Mouse (Mus musculus): Measurements from ENCODE around the gene Six5. TPM values are rescaled to one million over a fixed set of nuclear protein-coding genes. Genes with fewer than 3 reads are reported as not detected.

The Six5 gene
- polyA plus RNA-seq, 1 experiment from 2014 or later: 4.3 TPM

GRCm38 (mm10) chr7:19078732-19079131 lies 15.7 kb upstream of the Six5 start:
- H3K36me3 ChIP-seq (ENCODE audit: control insufficient read depth, insufficient read depth, low read length): peaks cover 40% of the 10 kb centered on the region
- no peak for DNase-seq (ENCODE audit: low spot score)
- 88% methylated on average over 3 of the region's 3 CpGs for WGBS

GRCm38 (mm10) chr7:19080451-19080950 lies 13.9 kb upstream of the Six5 start:
- H3K36me3 ChIP-seq (ENCODE audit: control insufficient read depth, insufficient read depth, low read length): peaks cover 40% of the 10 kb centered on the region
- 87% methylated on average over 19 of the region's 19 CpGs for WGBS
- H3K4me1 ChIP-seq (replicated peaks; ENCODE audit: control insufficient read depth, insufficient read depth, low read length): peaks cover 44% of the 10 kb centered on the region
- H3K27ac ChIP-seq (ENCODE audit: low read depth, low read length): no peak overlapping the region
- peaks cover 17% of the 10 kb centered on the region for H3K27me3 ChIP-seq (replicated peaks; ENCODE audit: control insufficient read depth, insufficient read depth, low read length)
- no peak overlapping the region for H3K4me3 ChIP-seq (ENCODE audit: low read depth, low read length)
- H3K9ac ChIP-seq (ENCODE audit: low read depth, low read length): no peak overlapping the region
- no peaks in the 10 kb centered on the region for H3K9me3 ChIP-seq (ENCODE audit: control insufficient read depth, low read length)
- DNase-seq (ENCODE audit: low spot score) (no peak), ATAC-seq (replicated peaks; ENCODE audit: low FRiP score) (no peak)
- H3K4me2 ChIP-seq: no peak overlapping the region

More at GRCm38 (mm10) chr7:19078732-19079131, 15.7 kb upstream of the Six5 start:
- no peak for ATAC-seq (replicated peaks; ENCODE audit: low FRiP score)
- Histone ChIP-seq H3K4me1 (replicated peaks; ENCODE audit: control insufficient read depth, insufficient read depth, low read length) (peaks cover 37% of the 10 kb centered on the region), H3K9ac (ENCODE audit: low read depth, low read length) (no peak overlapping the region), H3K4me3 (ENCODE audit: low read depth, low read length) (no peak overlapping the region), H3K27me3 (replicated peaks; ENCODE audit: control insufficient read depth, insufficient read depth, low read length) (peaks cover 14% of the 10 kb centered on the region), H3K9me3 (ENCODE audit: control insufficient read depth, low read length) (no peaks in the 10 kb centered on the region), H3K4me2 (no peak overlapping the region), H3K27ac (ENCODE audit: low read depth, low read length) (no peak overlapping the region)

DNA sequence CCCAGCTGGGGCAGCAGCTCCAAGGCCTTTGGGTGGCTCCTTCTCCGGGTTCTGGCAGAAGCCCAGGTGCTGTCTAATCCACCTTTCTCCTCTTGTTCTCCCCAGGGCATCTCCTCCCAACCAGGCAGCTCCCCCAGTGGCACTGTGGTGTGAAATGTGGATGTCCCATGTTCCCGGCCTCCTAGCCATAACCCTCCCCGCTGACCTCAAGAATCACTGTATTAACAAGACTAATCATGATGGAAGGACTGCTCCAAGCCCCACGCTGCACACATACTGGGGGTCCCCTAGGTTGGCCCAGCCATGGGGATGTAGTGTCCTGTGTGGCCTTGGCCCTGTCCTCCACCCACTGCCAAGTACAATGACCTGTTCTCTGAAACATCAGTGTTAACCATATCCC lies 12.2 kb upstream of the Six5 start:
- Histone ChIP-seq H3K4me3 (ENCODE audit: low read depth, low read length) (no peak overlapping the region), H3K4me2 (no peak overlapping the region), H3K27me3 (replicated peaks; ENCODE audit: control insufficient read depth, insufficient read depth, low read length) (peaks cover 25% of the 10 kb centered on the region), H3K4me1 (replicated peaks; ENCODE audit: control insufficient read depth, insufficient read depth, low read length) (peaks cover 46% of the 10 kb centered on the region), H3K27ac (ENCODE audit: low read depth, low read length) (no peak overlapping the region), H3K9ac (ENCODE audit: low read depth, low read length) (no peak overlapping the region), H3K9me3 (ENCODE audit: control insufficient read depth, low read length) (no peaks in the 10 kb centered on the region), H3K36me3 (ENCODE audit: control insufficient read depth, insufficient read depth, low read length) (peaks cover 40% of the 10 kb centered on the region)
- ATAC-seq (replicated peaks; ENCODE audit: low FRiP score) (no peak), DNase-seq (ENCODE audit: low spot score) (no peak)
- 87% methylated on average over 4 of the region's 4 CpGs for WGBS

DNA sequence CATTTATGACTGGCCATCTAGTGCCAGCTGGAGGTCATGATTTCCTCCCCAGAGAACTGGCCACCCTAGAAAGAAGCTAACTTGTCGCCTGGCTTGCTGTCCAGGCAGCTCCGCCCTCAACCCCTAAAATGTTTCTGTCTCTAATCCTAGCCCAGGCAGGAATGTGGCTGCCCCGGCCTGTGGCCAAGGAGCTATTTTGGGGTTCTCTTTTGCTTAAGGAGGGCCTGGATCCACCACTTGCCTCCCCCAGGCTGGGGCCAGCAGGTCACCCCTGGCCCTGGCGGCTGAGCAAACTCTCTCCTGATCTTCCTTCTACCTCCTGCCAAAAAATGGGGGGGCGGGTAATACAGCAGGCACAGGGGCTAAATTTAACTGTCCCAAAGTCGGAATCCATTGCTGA lies 11.3 kb upstream of the Six5 start:
- Histone ChIP-seq H3K4me1 (replicated peaks; ENCODE audit: control insufficient read depth, insufficient read depth, low read length) (peaks cover 36% of the 10 kb centered on the region), H3K9me3 (ENCODE audit: control insufficient read depth, low read length) (no peaks in the 10 kb centered on the region), H3K27me3 (replicated peaks; ENCODE audit: control insufficient read depth, insufficient read depth, low read length) (peaks cover 32% of the 10 kb centered on the region), H3K36me3 (ENCODE audit: control insufficient read depth, insufficient read depth, low read length) (peaks cover 40% of the 10 kb centered on the region), H3K4me3 (ENCODE audit: low read depth, low read length) (no peak overlapping the region), H3K27ac (ENCODE audit: low read depth, low read length) (no peak overlapping the region), H3K4me2 (no peak overlapping the region; the same call in 1 of the 2 replicates), H3K9ac (ENCODE audit: low read depth, low read length) (no peak overlapping the region)
- DNase-seq (ENCODE audit: low spot score) (no peak), ATAC-seq (replicated peaks; ENCODE audit: low FRiP score) (no peak)
- 62% methylated on average over 6 of the region's 6 CpGs for WGBS

DNA sequence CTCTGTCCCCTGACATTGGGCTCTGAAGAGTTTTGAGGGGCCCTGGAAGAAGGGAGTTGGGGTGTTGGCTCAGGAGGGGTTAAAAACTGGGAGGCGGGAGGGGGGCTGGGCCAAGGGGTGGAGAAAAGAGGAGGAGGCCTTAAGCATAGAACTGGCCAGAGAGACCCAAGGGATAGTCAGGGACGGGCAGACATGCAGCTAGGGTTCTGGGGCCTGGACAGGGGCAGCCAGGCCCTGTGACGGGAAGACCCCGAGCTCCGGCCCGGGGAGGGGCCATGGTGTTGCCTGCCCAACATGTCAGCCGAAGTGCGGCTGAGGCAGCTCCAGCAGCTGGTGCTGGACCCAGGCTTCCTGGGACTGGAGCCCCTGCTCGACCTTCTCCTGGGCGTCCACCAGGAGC lies 10.7 kb upstream of the Six5 start, which contains the start of gene Dmpk:
Gene Dmpk (plus strand): TSS at position 149 of the 400 bp plus-strand sequence.
- no peak within 1 kb of the TSS for H3K9ac ChIP-seq (ENCODE audit: low read depth, low read length)
- peaks cover 37% of the 10 kb centered on the region for H3K36me3 ChIP-seq (ENCODE audit: control insufficient read depth, insufficient read depth, low read length)
- WGBS: 59% methylated on average over 10 of the region's 10 CpGs
- H3K4me1 ChIP-seq (replicated peaks; ENCODE audit: control insufficient read depth, insufficient read depth, low read length): peaks cover 38% of the 10 kb centered on the region
- no peaks in the 10 kb centered on the region for H3K9me3 ChIP-seq (ENCODE audit: control insufficient read depth, low read length)
- H3K27ac ChIP-seq (ENCODE audit: low read depth, low read length): no peak within 1 kb of the TSS
- peak within 1 kb of the TSS; percentile 16; the same call in 1 of the 2 replicates for H3K4me3 ChIP-seq (ENCODE audit: low read depth, low read length)
- DNase-seq (ENCODE audit: low spot score) (no peak), ATAC-seq (replicated peaks; ENCODE audit: low FRiP score) (no peak)
- H3K27me3 ChIP-seq (replicated peaks; ENCODE audit: control insufficient read depth, insufficient read depth, low read length): peaks cover 32% of the 10 kb centered on the region
- peak within 1 kb of the TSS; percentile 33 for H3K4me2 ChIP-seq

DNA sequence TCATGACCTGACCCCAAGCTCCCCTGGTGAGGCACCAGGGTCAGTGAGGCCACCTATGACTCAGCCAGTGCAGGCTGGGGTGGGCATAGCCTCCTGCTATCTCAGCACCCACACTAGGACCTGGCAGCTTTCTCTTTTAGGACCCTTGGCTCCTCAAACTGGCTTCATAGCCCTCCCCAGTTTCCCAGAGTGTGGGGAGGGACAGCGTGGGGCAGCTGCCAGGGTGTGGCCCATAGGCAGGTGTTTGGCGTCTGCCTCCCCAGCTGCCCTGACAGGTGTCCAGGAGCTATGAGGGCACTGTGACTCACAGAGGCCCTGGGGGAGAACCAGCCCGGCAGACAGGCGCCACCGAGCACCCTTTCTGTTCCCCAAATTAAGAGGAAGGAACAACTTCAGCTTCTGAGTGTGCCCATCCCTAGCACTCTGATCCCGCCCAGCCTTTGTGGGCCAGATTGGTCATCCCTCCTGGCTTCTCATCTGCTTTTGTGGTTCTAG lies 10.1 kb upstream of the Six5 start:
- peaks cover 32% of the 10 kb centered on the region for H3K27me3 ChIP-seq (replicated peaks; ENCODE audit: control insufficient read depth, insufficient read depth, low read length)
- ATAC-seq (replicated peaks; ENCODE audit: low FRiP score) (no peak), DNase-seq (ENCODE audit: low spot score) (no peak)
- WGBS: 56% methylated on average over 6 of the region's 6 CpGs
- no peaks in the 10 kb centered on the region for H3K9me3 ChIP-seq (ENCODE audit: control insufficient read depth, low read length)
- no peak overlapping the region for H3K27ac ChIP-seq (ENCODE audit: low read depth, low read length)
- peak overlapping the region; percentile 16; the same call in 1 of the 2 replicates for H3K4me3 ChIP-seq (ENCODE audit: low read depth, low read length)
- H3K4me2 ChIP-seq: peak overlapping the region; percentile 33; the same call in 1 of the 2 replicates
- H3K9ac ChIP-seq (ENCODE audit: low read depth, low read length): no peak overlapping the region
- H3K4me1 ChIP-seq (replicated peaks; ENCODE audit: control insufficient read depth, insufficient read depth, low read length): peaks cover 39% of the 10 kb centered on the region
- peaks cover 32% of the 10 kb centered on the region for H3K36me3 ChIP-seq (ENCODE audit: control insufficient read depth, insufficient read depth, low read length)

DNA sequence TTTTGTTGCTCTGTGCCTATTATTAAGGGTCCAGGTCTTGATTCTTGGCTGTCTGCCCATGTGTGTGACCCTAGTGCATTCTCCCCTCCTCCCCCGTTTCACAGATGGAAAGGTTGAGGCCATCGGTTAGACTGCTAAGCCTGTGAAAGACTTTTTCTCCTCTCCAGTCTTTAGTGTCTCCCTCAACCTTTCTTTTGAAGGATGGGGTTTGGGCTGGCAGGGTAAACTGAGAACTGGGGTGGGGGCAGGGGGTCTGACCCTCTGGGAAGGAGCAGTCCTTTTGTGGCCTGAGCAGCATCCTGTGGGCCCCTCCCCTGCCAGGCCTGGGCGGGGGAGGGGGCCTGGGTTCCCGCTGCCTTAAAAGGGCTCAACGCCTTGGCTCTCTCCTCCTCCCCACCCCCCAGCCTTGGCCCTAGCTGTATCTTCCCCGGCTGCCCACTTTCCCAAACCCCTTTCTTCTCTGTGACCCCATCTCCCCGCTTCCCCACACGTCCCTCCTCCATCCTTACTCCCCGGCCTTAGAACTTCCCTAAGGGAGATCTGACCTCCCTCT lies 9.4 kb upstream of the Six5 start:
- H3K36me3 ChIP-seq (ENCODE audit: control insufficient read depth, insufficient read depth, low read length): peaks cover 27% of the 10 kb centered on the region
- H3K27me3 ChIP-seq (replicated peaks; ENCODE audit: control insufficient read depth, insufficient read depth, low read length): peaks cover 33% of the 10 kb centered on the region
- no peak overlapping the region for H3K27ac ChIP-seq (ENCODE audit: low read depth, low read length)
- H3K4me1 ChIP-seq (replicated peaks; ENCODE audit: control insufficient read depth, insufficient read depth, low read length): peaks cover 39% of the 10 kb centered on the region
- no peak overlapping the region for H3K4me2 ChIP-seq
- H3K9me3 ChIP-seq (ENCODE audit: control insufficient read depth, low read length): no peaks in the 10 kb centered on the region
- no peak for DNase-seq (ENCODE audit: low spot score)
- ATAC-seq (replicated peaks; ENCODE audit: low FRiP score): no peak
- no peak overlapping the region for H3K9ac ChIP-seq (ENCODE audit: low read depth, low read length)
- 17% methylated on average over 9 of the region's 9 CpGs for WGBS
- no peak overlapping the region for H3K4me3 ChIP-seq (ENCODE audit: low read depth, low read length)

- Histone ChIP-seq H3K36me3 (ENCODE audit: control insufficient read depth, insufficient read depth, low read length) (peaks cover 22% of the 10 kb centered on the region), H3K9ac (ENCODE audit: low read depth, low read length) (no peak overlapping the region), H3K9me3 (ENCODE audit: control insufficient read depth, low read length) (no peaks in the 10 kb centered on the region), H3K27me3 (replicated peaks; ENCODE audit: control insufficient read depth, insufficient read depth, low read length) (peaks cover 36% of the 10 kb centered on the region), H3K4me2 (peak overlapping the region; percentile 60), H3K4me3 (ENCODE audit: low read depth, low read length) (no peak overlapping the region), H3K27ac (ENCODE audit: low read depth, low read length) (no peak overlapping the region), H3K4me1 (replicated peaks; ENCODE audit: control insufficient read depth, insufficient read depth, low read length) (peaks cover 39% of the 10 kb centered on the region)
- 7% methylated on average over 6 of the region's 6 CpGs for WGBS
- DNase-seq (ENCODE audit: low spot score) (no peak), ATAC-seq (replicated peaks; ENCODE audit: low FRiP score) (no peak)
Measured at GRCm38 (mm10) chr7:19085495-19085894, 8.9 kb upstream of the Six5 start.

DNA sequence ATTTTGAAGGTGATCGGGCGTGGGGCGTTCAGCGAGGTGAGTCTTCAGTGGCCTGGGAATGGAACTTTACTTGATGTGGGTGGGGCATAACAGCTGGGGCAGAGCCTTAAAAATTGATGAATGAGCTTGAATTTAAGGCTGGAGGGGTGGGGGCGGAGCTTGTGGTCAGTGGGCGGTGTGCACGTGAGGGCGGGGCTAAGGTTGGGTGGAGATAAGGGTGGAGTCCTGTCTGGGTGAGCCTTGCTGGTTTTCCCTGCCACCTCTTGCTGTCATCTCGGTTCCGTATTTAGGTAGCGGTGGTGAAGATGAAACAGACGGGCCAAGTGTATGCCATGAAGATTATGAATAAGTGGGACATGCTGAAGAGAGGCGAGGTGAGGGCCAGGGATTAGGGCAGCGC lies 8.4 kb upstream of the Six5 start:
- peaks cover 21% of the 10 kb centered on the region for H3K36me3 ChIP-seq (ENCODE audit: control insufficient read depth, insufficient read depth, low read length)

More for the DNA sequence above, 8.4 kb upstream of the Six5 start:
- peak overlapping the region; percentile 60 for H3K4me2 ChIP-seq
- peaks cover 39% of the 10 kb centered on the region for H3K4me1 ChIP-seq (replicated peaks; ENCODE audit: control insufficient read depth, insufficient read depth, low read length)
- DNase-seq (ENCODE audit: low spot score) (peak; percentile 78), ATAC-seq (replicated peaks; ENCODE audit: low FRiP score) (peak; percentile 79)
- H3K9me3 ChIP-seq (ENCODE audit: control insufficient read depth, low read length): no peaks in the 10 kb centered on the region
- peak overlapping the region; percentile 24; the same call in 1 of the 2 replicates for H3K4me3 ChIP-seq (ENCODE audit: low read depth, low read length)
- no peak overlapping the region for H3K27ac ChIP-seq (ENCODE audit: low read depth, low read length)
- H3K27me3 ChIP-seq (replicated peaks; ENCODE audit: control insufficient read depth, insufficient read depth, low read length): peaks cover 39% of the 10 kb centered on the region
- no peak overlapping the region for H3K9ac ChIP-seq (ENCODE audit: low read depth, low read length)
- WGBS: 4% methylated on average over 14 of the region's 14 CpGs

Measured in liver, embryonic 11.5 days (tissue).